Mouse (Mus musculus): Measurements from ENCODE around the gene Sstr5. TPM values are rescaled to one million over a fixed set of nuclear protein-coding genes. Genes with fewer than 3 reads are reported as not detected.

Gene Sstr5
- total and polyA plus RNA-seq, 3 experiments, result not detected

GRCm38 (mm10) chr17:25462236-25462875 lies 34.7 kb downstream of the Sstr5 start:
- H3K27me3 ChIP-seq (ENCODE audit: control insufficient read depth in 1 of 2, insufficient read depth in 2 of 2, low read length in 2 of 2), result peaks cover 0 to 2% of the 10 kb centered on the region in 2 experiments; a peak in 3 of 4 replicates
- TF ChIP-seq CTCF (IDR thresholded peaks at IDR 0.05 in 2 of 3, conservative IDR thresholded peaks at IDR 0.05 in 1 of 3; ENCODE audit: control insufficient read depth in 1 of 3, insufficient read depth in 1 of 3, low read depth in 2 of 3, low read length in 3 of 3, poor library complexity in 1 of 3, severe bottlenecking in 1 of 3), result no peak
- TF ChIP-seq TCF12 (IDR thresholded peaks at IDR 0.05; ENCODE audit: low read depth, low read length), result no peak
- no peak for TF ChIP-seq SMC3 (IDR thresholded peaks at IDR 0.05; ENCODE audit: low read depth, low read length)
- TF ChIP-seq ZMIZ1 (IDR thresholded peaks at IDR 0.05; ENCODE audit: low read depth, low read length), result no peak
- TF ChIP-seq GABPA (IDR thresholded peaks at IDR 0.05; ENCODE audit: low read depth, low read length), result no peak
- no peak for TF ChIP-seq GATA1 (IDR thresholded peaks at IDR 0.05; ENCODE audit: low read depth, low read length)
- TF ChIP-seq POLR2AphosphoS2 (IDR thresholded peaks at IDR 0.05; ENCODE audit: low read length), result no peak

GRCm38 (mm10) chr17:25456540-25456939 lies 40.5 kb downstream of the Sstr5 start:
- Histone ChIP-seq H3K9me3 (replicated peaks; ENCODE audit: insufficient read depth, low read length) (no peaks in the 10 kb centered on the region), H3K4me1 (ENCODE audit: control insufficient read depth in 1 of 2, insufficient read depth in 2 of 2, low read length in 2 of 2) (no peaks in the 10 kb centered on the region), H3K4me3 (ENCODE audit: control insufficient read depth in 1 of 2, insufficient read depth in 1 of 2, low read depth in 2 of 2, low read length in 2 of 2) (no peak overlapping the region), H3K36me3 (ENCODE audit: control insufficient read depth in 1 of 2, insufficient read depth in 2 of 2, low read length in 2 of 2) (no peaks in the 10 kb centered on the region), H3K9ac (ENCODE audit: control insufficient read depth, low read depth, low read length, poor library complexity, severe bottlenecking) (no peak overlapping the region), H3K27ac (ENCODE audit: control insufficient read depth, low read depth, low read length) (no peak overlapping the region), H3K27me3 (ENCODE audit: control insufficient read depth in 1 of 2, insufficient read depth in 2 of 2, low read length in 2 of 2) (peaks cover 0 to 1% of the 10 kb centered on the region in 2 experiments; a peak in 3 of 4 replicates), H3K79me2 (ENCODE audit: control insufficient read depth, insufficient read depth, low read length, poor library complexity) (no peaks in the 10 kb centered on the region)
- DNase-seq (ENCODE audit: low read depth, low spot score), result no peak
- TF ChIP-seq POLR2A (IDR thresholded peaks at IDR 0.05; ENCODE audit: control insufficient read depth in 1 of 2, insufficient read depth in 1 of 2, low read depth in 1 of 2, low read length in 2 of 2, poor library complexity in 1 of 2) (no peak), SMC3 (IDR thresholded peaks at IDR 0.05; ENCODE audit: low read depth, low read length) (no peak), CTCF (IDR thresholded peaks at IDR 0.05 in 2 of 3, conservative IDR thresholded peaks at IDR 0.05 in 1 of 3; ENCODE audit: control insufficient read depth in 1 of 3, insufficient read depth in 1 of 3, low read depth in 2 of 3, low read length in 3 of 3, poor library complexity in 1 of 3, severe bottlenecking in 1 of 3) (no peak), CHD1 (IDR thresholded peaks at IDR 0.05; ENCODE audit: low read depth, low read length) (no peak), MAX (IDR thresholded peaks at IDR 0.05; ENCODE audit: low read length) (no peak), E2F4 (IDR thresholded peaks at IDR 0.05; ENCODE audit: borderline replicate concordance, low read depth, low read length) (no peak), RAD21 (IDR thresholded peaks at IDR 0.05; ENCODE audit: low read depth, low read length) (no peak), TAL1 (IDR thresholded peaks at IDR 0.05; ENCODE audit: low read length) (no peak), KAT2A (conservative IDR thresholded peaks at IDR 0.05; ENCODE audit: low read depth, low read length) (no peak), MAFK (IDR thresholded peaks at IDR 0.05; ENCODE audit: borderline replicate concordance, low read depth, low read length) (no peak), NELFE (IDR thresholded peaks at IDR 0.05; ENCODE audit: low read depth, low read length) (no peak), GATA1 (IDR thresholded peaks at IDR 0.05; ENCODE audit: low read depth, low read length) (no peak), ZMIZ1 (IDR thresholded peaks at IDR 0.05; ENCODE audit: low read depth, low read length) (no peak), MEF2A (IDR thresholded peaks at IDR 0.05; ENCODE audit: extremely low read depth, insufficient replicate concordance, low read depth, low read length, poor library complexity, severe bottlenecking) (no peak)

More at GRCm38 (mm10) chr17:25462236-25462875, 34.7 kb downstream of the Sstr5 start:
- H3K79me2 ChIP-seq (ENCODE audit: control insufficient read depth, insufficient read depth, low read length, poor library complexity), result no peaks in the 10 kb centered on the region
- no peak overlapping the region for H3K9ac ChIP-seq (ENCODE audit: control insufficient read depth, low read depth, low read length, poor library complexity, severe bottlenecking)
- H3K36me3 ChIP-seq (ENCODE audit: control insufficient read depth in 1 of 2, insufficient read depth in 2 of 2, low read length in 2 of 2), result no peaks in the 10 kb centered on the region
- no peak overlapping the region for H3K4me3 ChIP-seq (ENCODE audit: control insufficient read depth in 1 of 2, insufficient read depth in 1 of 2, low read depth in 2 of 2, low read length in 2 of 2)
- H3K27ac ChIP-seq (ENCODE audit: control insufficient read depth, low read depth, low read length), result no peak overlapping the region
- H3K9me3 ChIP-seq (replicated peaks; ENCODE audit: insufficient read depth, low read length), result no peaks in the 10 kb centered on the region
- no peak for DNase-seq (ENCODE audit: low read depth, low spot score)
- H3K4me1 ChIP-seq (ENCODE audit: control insufficient read depth in 1 of 2, insufficient read depth in 2 of 2, low read length in 2 of 2), result no peaks in the 10 kb centered on the region
